Mouse (Mus musculus): Measurements from ENCODE around the gene Baiap2. TPM values are rescaled to one million over a fixed set of nuclear protein-coding genes. Genes with fewer than 3 reads are reported as not detected.

Gene Baiap2
- polyA plus RNA-seq, 1 experiment from 2014 or later = 21.3 TPM

GRCm38 (mm10) chr11:119912845-119913244 lies 29.7 kb upstream of the Baiap2 start:
- TF ChIP-seq EP300 (IDR thresholded peaks at IDR 0.05; ENCODE audit: low read depth) = no peak
- TF ChIP-seq CTCF (IDR thresholded peaks at IDR 0.05; ENCODE audit: low read depth) = no peak
- Histone ChIP-seq H3K9me3 (ENCODE audit: low read length) (no peaks in the 10 kb centered on the region), H3K4me3 (ENCODE audit: low read depth, low read length) (peak overlapping the region; percentile 88), H3K36me3 (replicated peaks; ENCODE audit: insufficient read depth, low read length) (peaks cover 10% of the 10 kb centered on the region), H3K4me1 (ENCODE audit: insufficient read depth) (peaks cover 34% of the 10 kb centered on the region), H3K27ac (ENCODE audit: low read depth) (peak overlapping the region; percentile 85), H3K9ac (replicated peaks) (peak overlapping the region; percentile 92), H3K27me3 (ENCODE audit: insufficient read depth, low read length) (no peaks in the 10 kb centered on the region), H3K4me2 (ENCODE audit: low read depth, low read length) (peak overlapping the region; percentile 92)
- ATAC-seq (no peak), DNase-seq (no peak)
- WGBS (ENCODE audit: insufficient replicate concordance) = 37% methylated on average over 7 of the region's 7 CpGs

- H3K4me2 ChIP-seq (ENCODE audit: low read depth, low read length) = peak within 1 kb of the TSS; percentile 92
- peak within 1 kb of the TSS; percentile 85 for H3K27ac ChIP-seq (ENCODE audit: low read depth)
- no peaks in the 10 kb centered on the region for H3K27me3 ChIP-seq (ENCODE audit: insufficient read depth, low read length)
- ATAC-seq = peak; percentile 86
- peaks cover 13% of the 10 kb centered on the region for H3K36me3 ChIP-seq (replicated peaks; ENCODE audit: insufficient read depth, low read length)
- DNase-seq = peak; percentile 86
- H3K9ac ChIP-seq (replicated peaks) = peak within 1 kb of the TSS; percentile 92
- no peak; the same call in none of the 2 replicates for TF ChIP-seq CTCF (IDR thresholded peaks at IDR 0.05; ENCODE audit: low read depth)
- peaks cover 34% of the 10 kb centered on the region for H3K4me1 ChIP-seq (ENCODE audit: insufficient read depth)
- no peaks in the 10 kb centered on the region for H3K9me3 ChIP-seq (ENCODE audit: low read length)
- 2% methylated on average over 47 of the region's 48 CpGs for WGBS (ENCODE audit: insufficient replicate concordance)
- H3K4me3 ChIP-seq (ENCODE audit: low read depth, low read length) = peak within 1 kb of the TSS; percentile 88
These were observed 29.1 kb upstream of the Baiap2 start, which contains the start of gene Chmp6 for GRCm38 (mm10) chr11:119913291-119913934. Chmp6 (plus strand) TSS chr11:119913441.

- Histone ChIP-seq H3K9me3 (ENCODE audit: low read length) (no peaks in the 10 kb centered on the region), H3K4me2 (ENCODE audit: low read depth, low read length) (peak overlapping the region; percentile 92), H3K4me3 (ENCODE audit: low read depth, low read length) (peak overlapping the region; percentile 88), H3K9ac (replicated peaks) (peak overlapping the region; percentile 92), H3K4me1 (ENCODE audit: insufficient read depth) (peaks cover 34% of the 10 kb centered on the region), H3K27ac (ENCODE audit: low read depth) (peak overlapping the region; percentile 85), H3K36me3 (replicated peaks; ENCODE audit: insufficient read depth, low read length) (peaks cover 15% of the 10 kb centered on the region), H3K27me3 (ENCODE audit: insufficient read depth, low read length) (no peaks in the 10 kb centered on the region)
- under 1% methylated on average over 26 of the region's 26 CpGs for WGBS (ENCODE audit: insufficient replicate concordance)
- no peak for TF ChIP-seq CTCF (IDR thresholded peaks at IDR 0.05; ENCODE audit: low read depth)
- TF ChIP-seq EP300 (IDR thresholded peaks at IDR 0.05; ENCODE audit: low read depth) = no peak
- ATAC-seq (peak; percentile 30), DNase-seq (no peak)
These were observed 28.6 kb upstream of the Baiap2 start for GRCm38 (mm10) chr11:119913935-119914314.

- Histone ChIP-seq H3K36me3 (replicated peaks; ENCODE audit: insufficient read depth, low read length) (peaks cover 19% of the 10 kb centered on the region), H3K27me3 (ENCODE audit: insufficient read depth, low read length) (no peaks in the 10 kb centered on the region), H3K9me3 (ENCODE audit: low read length) (no peaks in the 10 kb centered on the region), H3K9ac (replicated peaks) (peak overlapping the region; percentile 92), H3K4me2 (ENCODE audit: low read depth, low read length) (peak overlapping the region; percentile 92), H3K27ac (ENCODE audit: low read depth) (no peak overlapping the region), H3K4me3 (ENCODE audit: low read depth, low read length) (peak overlapping the region; percentile 88), H3K4me1 (ENCODE audit: insufficient read depth) (peaks cover 34% of the 10 kb centered on the region)
- no peak for ATAC-seq
- DNase-seq = no peak
- WGBS (ENCODE audit: insufficient replicate concordance) = 9% methylated on average over 4 of the region's 4 CpGs
- no peak for TF ChIP-seq EP300 (IDR thresholded peaks at IDR 0.05; ENCODE audit: low read depth)
- TF ChIP-seq CTCF (IDR thresholded peaks at IDR 0.05; ENCODE audit: low read depth) = no peak
These were observed 28.2 kb upstream of the Baiap2 start for GRCm38 (mm10) chr11:119914381-119914780.

GRCm38 (mm10) chr11:119915666-119916065 lies 26.9 kb upstream of the Baiap2 start:
- 71% methylated on average over 9 of the region's 9 CpGs for WGBS (ENCODE audit: insufficient replicate concordance)
- peaks cover 21% of the 10 kb centered on the region for H3K36me3 ChIP-seq (replicated peaks; ENCODE audit: insufficient read depth, low read length)
- TF ChIP-seq CTCF (IDR thresholded peaks at IDR 0.05; ENCODE audit: low read depth) = no peak
- TF ChIP-seq EP300 (IDR thresholded peaks at IDR 0.05; ENCODE audit: low read depth) = no peak
- ATAC-seq (no peak), DNase-seq (no peak)
- 0 out of 2 replicates have a peak overlapping the region, but pooled peaks have one; percentile 3 for H3K4me2 ChIP-seq (ENCODE audit: low read depth, low read length)
- H3K4me1 ChIP-seq (ENCODE audit: insufficient read depth) = peaks cover 30% of the 10 kb centered on the region
- H3K27me3 ChIP-seq (ENCODE audit: insufficient read depth, low read length) = no peaks in the 10 kb centered on the region
- no peaks in the 10 kb centered on the region for H3K9me3 ChIP-seq (ENCODE audit: low read length)
- no peak overlapping the region for H3K4me3 ChIP-seq (ENCODE audit: low read depth, low read length)
- no peak overlapping the region for H3K9ac ChIP-seq (replicated peaks)
- no peak overlapping the region for H3K27ac ChIP-seq (ENCODE audit: low read depth)

- Histone ChIP-seq H3K27me3 (ENCODE audit: insufficient read depth, low read length) (no peaks in the 10 kb centered on the region), H3K4me3 (ENCODE audit: low read depth, low read length) (no peak overlapping the region), H3K36me3 (replicated peaks; ENCODE audit: insufficient read depth, low read length) (peaks cover 21% of the 10 kb centered on the region), H3K9ac (replicated peaks) (no peak overlapping the region), H3K4me1 (ENCODE audit: insufficient read depth) (peaks cover 30% of the 10 kb centered on the region), H3K4me2 (ENCODE audit: low read depth, low read length) (0 out of 2 replicates have a peak overlapping the region, but pooled peaks have one; percentile 3), H3K27ac (ENCODE audit: low read depth) (no peak overlapping the region), H3K9me3 (ENCODE audit: low read length) (no peaks in the 10 kb centered on the region)
- ATAC-seq (peak; percentile 11; the same call in 1 of the 2 replicates), DNase-seq (peak; percentile 57)
- TF ChIP-seq EP300 (IDR thresholded peaks at IDR 0.05; ENCODE audit: low read depth) = no peak
- TF ChIP-seq CTCF (IDR thresholded peaks at IDR 0.05; ENCODE audit: low read depth) = no peak
- 70% methylated on average over 15 of the region's 15 CpGs for WGBS (ENCODE audit: insufficient replicate concordance)
These were observed 26.3 kb upstream of the Baiap2 start for GRCm38 (mm10) chr11:119916102-119916790.

All from liver, postnatal 0 days (tissue).